Mouse (Mus musculus) G1E (cell line): ENCODE measurements around the gene Mgll.

ENCODE experiments used
- CTCF ChIP-seq: IDR thresholded peaks from 2 replicates; pipeline ENCODE4 v1.5.1; 2012; ENCODE audit warnings: low read depth, low read length, inconsistent platforms, mixed read lengths
- POLR2AphosphoS5 ChIP-seq: IDR thresholded peaks from 2 replicates; pipeline ENCODE4 v1.6.1; 2012; ENCODE audit warnings: low read depth, low read length, inconsistent platforms; ENCODE audit not compliant: insufficient replicate concordance

DNA sequence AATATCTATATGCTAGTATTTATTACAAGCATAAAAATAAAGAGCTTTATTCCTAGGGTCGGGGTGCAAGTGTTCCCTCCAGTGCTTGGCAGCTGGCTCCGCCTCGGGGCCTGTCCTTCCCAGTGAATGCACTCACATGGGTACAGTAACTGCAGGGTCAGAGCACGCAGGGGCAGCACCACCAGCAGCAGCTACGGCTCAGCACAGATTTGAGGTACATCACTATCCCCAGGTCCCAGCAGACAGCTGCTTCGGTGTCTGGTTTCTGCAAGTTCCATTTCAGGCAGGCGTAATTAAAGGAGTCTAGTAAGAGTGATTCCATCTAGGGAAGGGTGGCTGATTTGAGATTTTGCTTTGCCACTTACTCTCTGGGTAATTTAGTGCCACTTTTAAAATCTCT, 134.1 kb downstream of the Mgll start:
- no peak for TF ChIP-seq CTCF
- no peak for TF ChIP-seq POLR2AphosphoS5
